Mouse (Mus musculus): Measurements from ENCODE around the gene Cbx8. TPM values are rescaled to one million over a fixed set of nuclear protein-coding genes. Genes with fewer than 3 reads are reported as not detected.

Gene Cbx8
- polyA plus RNA-seq, 1 experiment from 2014 or later = 2.8 TPM

- H3K4me2 ChIP-seq = no peak overlapping the region
- peaks cover 6% of the 10 kb centered on the region for H3K36me3 ChIP-seq
- H3K4me3 ChIP-seq (replicated peaks) = no peak overlapping the region
- under 1% methylated on average over 15 of the region's 15 CpGs for WGBS (ENCODE audit: insufficient replicate concordance)
- DNase-seq (no peak), ATAC-seq (ENCODE audit: low read depth) (no peak)
- peaks cover 91% of the 10 kb centered on the region for H3K27me3 ChIP-seq
- H3K27ac ChIP-seq = no peak overlapping the region
- no peak overlapping the region for H3K9ac ChIP-seq
- H3K4me1 ChIP-seq (replicated peaks) = peaks cover 35% of the 10 kb centered on the region
- H3K9me3 ChIP-seq (replicated peaks) = no peaks in the 10 kb centered on the region
Measured at GRCm38 (mm10) chr11:119036447-119036846, 4.3 kb downstream of the Cbx8 start.

- H3K4me2 ChIP-seq = no peak overlapping the region
- 3% methylated on average over 21 of the region's 21 CpGs for WGBS (ENCODE audit: insufficient replicate concordance)
- DNase-seq (no peak), ATAC-seq (ENCODE audit: low read depth) (no peak)
- H3K9me3 ChIP-seq (replicated peaks) = no peaks in the 10 kb centered on the region
- no peak overlapping the region for H3K9ac ChIP-seq
- no peak overlapping the region for H3K27ac ChIP-seq
- H3K36me3 ChIP-seq = peaks cover 6% of the 10 kb centered on the region
- H3K4me1 ChIP-seq (replicated peaks) = peaks cover 32% of the 10 kb centered on the region
- peaks cover 84% of the 10 kb centered on the region for H3K27me3 ChIP-seq
- no peak overlapping the region for H3K4me3 ChIP-seq (replicated peaks)
Measured at GRCm38 (mm10) chr11:119035686-119036165, 5.0 kb downstream of the Cbx8 start.

GRCm38 (mm10) chr11:119035094-119035685 is 5.6 kb downstream of the Cbx8 start:
- no peak overlapping the region for H3K9ac ChIP-seq
- H3K27me3 ChIP-seq = peaks cover 79% of the 10 kb centered on the region
- H3K36me3 ChIP-seq = peaks cover 6% of the 10 kb centered on the region
- 3% methylated on average over 21 of the region's 21 CpGs for WGBS (ENCODE audit: insufficient replicate concordance)
- peaks cover 31% of the 10 kb centered on the region for H3K4me1 ChIP-seq (replicated peaks)
- no peaks in the 10 kb centered on the region for H3K9me3 ChIP-seq (replicated peaks)
- ATAC-seq (ENCODE audit: low read depth) (no peak), DNase-seq (no peak)
- H3K4me3 ChIP-seq (replicated peaks) = no peak overlapping the region
- H3K27ac ChIP-seq = no peak overlapping the region
- no peak overlapping the region for H3K4me2 ChIP-seq

GRCm38 (mm10) chr11:119034635-119035034 is 6.1 kb downstream of the Cbx8 start:
- H3K4me3 ChIP-seq (replicated peaks) = no peak overlapping the region; the same call in 1 of the 2 replicates
- peaks cover 25% of the 10 kb centered on the region for H3K4me1 ChIP-seq (replicated peaks)
- DNase-seq (no peak), ATAC-seq (ENCODE audit: low read depth) (no peak)
- peaks cover 73% of the 10 kb centered on the region for H3K27me3 ChIP-seq
- H3K27ac ChIP-seq = no peak overlapping the region
- no peak overlapping the region for H3K9ac ChIP-seq
- 7% methylated on average over 19 of the region's 19 CpGs for WGBS (ENCODE audit: insufficient replicate concordance)
- no peaks in the 10 kb centered on the region for H3K9me3 ChIP-seq (replicated peaks)
- H3K36me3 ChIP-seq = peaks cover 6% of the 10 kb centered on the region
- 0 out of 2 replicates have a peak overlapping the region, but pooled peaks have one; percentile 16 for H3K4me2 ChIP-seq

- peaks cover 67% of the 10 kb centered on the region for H3K27me3 ChIP-seq
Measured at GRCm38 (mm10) chr11:119033874-119034558, 6.8 kb downstream of the Cbx8 start.

GRCm38 (mm10) chr11:119026203-119026602 is 14.6 kb downstream of the Cbx8 start:
- no peak for DNase-seq
- H3K36me3 ChIP-seq = peaks cover 30% of the 10 kb centered on the region

More at GRCm38 (mm10) chr11:119033874-119034558, 6.8 kb downstream of the Cbx8 start:
- H3K4me3 ChIP-seq (replicated peaks) = no peak overlapping the region; the same call in 1 of the 2 replicates
- peak; percentile 31 for DNase-seq
- no peaks in the 10 kb centered on the region for H3K9me3 ChIP-seq (replicated peaks)
- peaks cover 10% of the 10 kb centered on the region for H3K36me3 ChIP-seq
- ATAC-seq (ENCODE audit: low read depth) = no peak
- 3% methylated on average over 26 of the region's 26 CpGs for WGBS (ENCODE audit: insufficient replicate concordance)
- no peak overlapping the region for H3K9ac ChIP-seq
- peaks cover 19% of the 10 kb centered on the region for H3K4me1 ChIP-seq (replicated peaks)
- H3K4me2 ChIP-seq = 0 out of 2 replicates have a peak overlapping the region, but pooled peaks have one; percentile 16
- H3K27ac ChIP-seq = no peak overlapping the region

GRCm38 (mm10) chr11:119024260-119024659 is 16.5 kb downstream of the Cbx8 start:
- Histone ChIP-seq H3K27me3 (peaks cover 61% of the 10 kb centered on the region), H3K36me3 (peaks cover 28% of the 10 kb centered on the region), H3K4me2 (peak overlapping the region; percentile 79), H3K4me3 (replicated peaks) (peak overlapping the region; percentile 69), H3K27ac (no peak overlapping the region), H3K9ac (peak overlapping the region; percentile 70; the same call in 1 of the 2 replicates), H3K4me1 (replicated peaks) (peaks cover 32% of the 10 kb centered on the region), H3K9me3 (replicated peaks) (no peaks in the 10 kb centered on the region)
- no peak for ATAC-seq (ENCODE audit: low read depth)
- 15% methylated on average over 7 of the region's 7 CpGs for WGBS (ENCODE audit: insufficient replicate concordance)
- DNase-seq = no peak

More at GRCm38 (mm10) chr11:119026203-119026602, 14.6 kb downstream of the Cbx8 start:
- no peak for ATAC-seq (ENCODE audit: low read depth)
- Histone ChIP-seq H3K27ac (no peak overlapping the region), H3K27me3 (peaks cover 41% of the 10 kb centered on the region), H3K9me3 (replicated peaks) (no peaks in the 10 kb centered on the region), H3K9ac (no peak overlapping the region), H3K4me1 (replicated peaks) (peaks cover 36% of the 10 kb centered on the region), H3K4me3 (replicated peaks) (no peak overlapping the region), H3K4me2 (no peak overlapping the region)
- 68% methylated on average over 12 of the region's 12 CpGs for WGBS (ENCODE audit: insufficient replicate concordance)

- Histone ChIP-seq H3K27ac (no peak overlapping the region), H3K4me1 (replicated peaks) (peaks cover 32% of the 10 kb centered on the region), H3K36me3 (peaks cover 22% of the 10 kb centered on the region), H3K9ac (peak overlapping the region; percentile 70), H3K27me3 (peaks cover 67% of the 10 kb centered on the region), H3K4me3 (replicated peaks) (peak overlapping the region; percentile 69), H3K4me2 (peak overlapping the region; percentile 79), H3K9me3 (replicated peaks) (no peaks in the 10 kb centered on the region)
- 4% methylated on average over 15 of the region's 15 CpGs for WGBS (ENCODE audit: insufficient replicate concordance)
- ATAC-seq (ENCODE audit: low read depth) (no peak; the same call in 1 of the 2 replicates), DNase-seq (no peak)
Measured at GRCm38 (mm10) chr11:119023616-119023980, 17.2 kb downstream of the Cbx8 start.

- H3K4me1 ChIP-seq (replicated peaks) = peaks cover 32% of the 10 kb centered on the region
- peak; percentile 79 for ATAC-seq (ENCODE audit: low read depth)
- DNase-seq = peak; percentile 45
- H3K9me3 ChIP-seq (replicated peaks) = no peaks in the 10 kb centered on the region
- H3K9ac ChIP-seq = peak within 1 kb of the TSS; percentile 70
- H3K4me2 ChIP-seq = peak within 1 kb of the TSS; percentile 79
- no peak within 1 kb of the TSS; the same call in 1 of the 2 replicates for H3K27ac ChIP-seq
- peaks cover 16% of the 10 kb centered on the region for H3K36me3 ChIP-seq
- H3K27me3 ChIP-seq = peaks cover 68% of the 10 kb centered on the region
- WGBS (ENCODE audit: insufficient replicate concordance) = under 1% methylated on average over 84 of the region's 99 CpGs
- peak within 1 kb of the TSS; percentile 69 for H3K4me3 ChIP-seq (replicated peaks)
Measured at GRCm38 (mm10) chr11:119022895-119023615, 17.7 kb downstream of the Cbx8 start, which contains the start of gene Cbx2. TSS of gene Cbx2 (plus strand) at chr11:119022962.

GRCm38 (mm10) chr11:119022068-119022894 is 18.5 kb downstream of the Cbx8 start:
- DNase-seq (no peak), ATAC-seq (ENCODE audit: low read depth) (no peak)
- Histone ChIP-seq H3K27ac (no peak overlapping the region), H3K9me3 (replicated peaks) (no peaks in the 10 kb centered on the region), H3K36me3 (peaks cover 10% of the 10 kb centered on the region), H3K4me2 (peak overlapping the region; percentile 79), H3K27me3 (peaks cover 75% of the 10 kb centered on the region), H3K4me1 (replicated peaks) (peaks cover 32% of the 10 kb centered on the region), H3K9ac (peak overlapping the region; percentile 70; the same call in 1 of the 2 replicates), H3K4me3 (replicated peaks) (peak overlapping the region; percentile 69)
- 6% methylated on average over 42 of the region's 42 CpGs for WGBS (ENCODE audit: insufficient replicate concordance)

All from liver, embryonic 13.5 days (tissue).